Mouse (Mus musculus): ENCODE data around the gene Nmral1.

GRCm38 (mm10) chr16:4711173-4711572 lies 8.0 kb downstream of the Nmral1 start:
- TF ChIP-seq CTCF (IDR thresholded peaks at IDR 0.05; ENCODE audit: low read depth, low read length): no peak
- TF ChIP-seq GATA1 (IDR thresholded peaks at IDR 0.05; ENCODE audit: borderline replicate concordance, low read length): no peak

All from G1E (cell line).